Mouse (Mus musculus): ENCODE results near the gene Fam177a.
"Not testable (repeated sequence)": the region's sequence is repeated elsewhere in the genome, so short reads cannot be mapped to it uniquely, and the experiment has no call there.

- TF ChIP-seq MAFK (IDR thresholded peaks at IDR 0.05; ENCODE audit: insufficient read depth, low read depth, low read length); ZNF384 (IDR thresholded peaks at IDR 0.05; ENCODE audit: low read depth, low read length): not testable (repeated sequence)
- TF ChIP-seq HCFC1 (IDR thresholded peaks at IDR 0.05; ENCODE audit: borderline replicate concordance, insufficient read depth, low read length) (0 out of 2 replicates have a peak, but pooled peaks have one; percentile 58), CHD2 (IDR thresholded peaks at IDR 0.05; ENCODE audit: low read depth, low read length) (0 out of 2 replicates have a peak, but pooled peaks have one; percentile 58)
Observed at GRCm38 (mm10) chr12:55079726-55080600, 44.3 kb upstream of the Fam177a start, which contains the start of the genes 2700097O09Rik and Srp54a.
